Mouse (Mus musculus): ENCODE measurements at regions not wholly inside any gene's neighbourhood (a gene's known extent, or its start where the extent isn't known, plus 50 kb on each side); places are given as distances from the start of the nearest gene placed in this dataset.
"Not testable (repeated sequence)": the region's sequence is repeated elsewhere in the genome, so short reads cannot be mapped to it uniquely, and the experiment has no call there.

- Histone ChIP-seq H3K9me3 (ENCODE audit: low read length) (no peaks in the 10 kb centered on the region), H3K4me3 (ENCODE audit: low read depth, low read length) (no peak overlapping the region), H3K4me2 (ENCODE audit: low read depth, low read length, poor library complexity, severe bottlenecking) (no peak overlapping the region), H3K27me3 (ENCODE audit: insufficient read depth, low read length) (no peaks in the 10 kb centered on the region), H3K36me3 (ENCODE audit: insufficient read depth, low read length) (no peaks in the 10 kb centered on the region), H3K9ac (replicated peaks; ENCODE audit: low read length, poor library complexity, severe bottlenecking) (no peak overlapping the region), H3K27ac (ENCODE audit: low read depth, low read length) (no peak overlapping the region), H3K4me1 (ENCODE audit: insufficient read depth, low read length) (no peaks in the 10 kb centered on the region)
- TF ChIP-seq CTCF (IDR thresholded peaks at IDR 0.05), result no peak
- peak; percentile 59 for DNase-seq (ENCODE audit: low spot score)
- ATAC-seq (ENCODE audit: low FRiP score), result no peak
- 45% methylated on average over 4 of the region's 4 CpGs for WGBS
Measured at GRCm38 (mm10) chr5:6590058-6590457, 713.9 kb upstream of the Tex47 start.

- not testable (repeated sequence) for H3K9me3 ChIP-seq (ENCODE audit: low read length); H3K36me3 ChIP-seq (ENCODE audit: insufficient read depth, low read length); H3K27me3 ChIP-seq (ENCODE audit: insufficient read depth, low read length); H3K4me3 ChIP-seq (ENCODE audit: low read depth, low read length); H3K4me1 ChIP-seq (ENCODE audit: insufficient read depth, low read length); H3K9ac ChIP-seq (replicated peaks; ENCODE audit: low read length, poor library complexity, severe bottlenecking); H3K4me2 ChIP-seq (ENCODE audit: low read depth, low read length, poor library complexity, severe bottlenecking); H3K27ac ChIP-seq (ENCODE audit: low read depth, low read length); DNase-seq (ENCODE audit: low spot score); ATAC-seq (ENCODE audit: low FRiP score)
- 73% methylated on average over 3 of the region's 3 CpGs for WGBS
Measured at GRCm38 (mm10) chr5:6611151-6611550, 692.8 kb upstream of the Tex47 start.

- Histone ChIP-seq H3K4me1 (ENCODE audit: insufficient read depth, low read length) (no peaks in the 10 kb centered on the region), H3K27ac (ENCODE audit: low read depth, low read length) (no peak overlapping the region), H3K27me3 (ENCODE audit: insufficient read depth, low read length) (no peaks in the 10 kb centered on the region), H3K36me3 (ENCODE audit: insufficient read depth, low read length) (no peaks in the 10 kb centered on the region), H3K9me3 (ENCODE audit: low read length) (no peaks in the 10 kb centered on the region), H3K4me2 (ENCODE audit: low read depth, low read length, poor library complexity, severe bottlenecking) (no peak overlapping the region), H3K9ac (replicated peaks; ENCODE audit: low read length, poor library complexity, severe bottlenecking) (no peak overlapping the region), H3K4me3 (ENCODE audit: low read depth, low read length) (no peak overlapping the region)
- DNase-seq (ENCODE audit: low spot score) (no peak), ATAC-seq (ENCODE audit: low FRiP score) (no peak)
- WGBS, result 38% methylated on average over 3 of the region's 3 CpGs
- no peak for TF ChIP-seq CTCF (IDR thresholded peaks at IDR 0.05)
Measured at GRCm38 (mm10) chr5:6644869-6645268, 659.0 kb upstream of the Tex47 start.

DNA sequence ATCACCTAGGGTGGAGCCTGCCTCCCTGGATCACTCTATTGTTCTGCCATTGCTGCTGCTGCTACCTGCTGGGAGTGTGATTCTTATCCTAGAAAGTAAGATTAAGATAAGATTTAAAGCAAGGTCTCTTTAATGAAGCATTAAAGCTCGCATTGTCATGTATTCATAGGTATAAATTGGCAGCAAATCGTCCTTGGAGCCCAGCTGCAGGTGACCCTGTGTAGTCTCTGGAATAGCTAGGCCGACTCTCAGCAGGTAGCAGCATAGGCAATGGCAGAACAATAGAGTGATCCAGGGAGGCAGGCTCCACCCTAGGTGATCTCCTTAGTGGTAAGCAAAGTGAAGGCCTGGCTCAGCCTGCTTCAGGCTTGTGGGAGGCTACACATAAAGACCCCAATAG is 627.7 kb upstream of the Tex47 start:
- H3K36me3 ChIP-seq (ENCODE audit: insufficient read depth, low read length); H3K9ac ChIP-seq (replicated peaks; ENCODE audit: low read length, poor library complexity, severe bottlenecking); DNase-seq (ENCODE audit: low spot score); ATAC-seq (ENCODE audit: low FRiP score); H3K4me2 ChIP-seq (ENCODE audit: low read depth, low read length, poor library complexity, severe bottlenecking); H3K27me3 ChIP-seq (ENCODE audit: insufficient read depth, low read length); H3K4me1 ChIP-seq (ENCODE audit: insufficient read depth, low read length); H3K27ac ChIP-seq (ENCODE audit: low read depth, low read length); H3K9me3 ChIP-seq (ENCODE audit: low read length); H3K4me3 ChIP-seq (ENCODE audit: low read depth, low read length): not testable (repeated sequence)
- 48% methylated on average over 3 of the region's 3 CpGs for WGBS

DNA sequence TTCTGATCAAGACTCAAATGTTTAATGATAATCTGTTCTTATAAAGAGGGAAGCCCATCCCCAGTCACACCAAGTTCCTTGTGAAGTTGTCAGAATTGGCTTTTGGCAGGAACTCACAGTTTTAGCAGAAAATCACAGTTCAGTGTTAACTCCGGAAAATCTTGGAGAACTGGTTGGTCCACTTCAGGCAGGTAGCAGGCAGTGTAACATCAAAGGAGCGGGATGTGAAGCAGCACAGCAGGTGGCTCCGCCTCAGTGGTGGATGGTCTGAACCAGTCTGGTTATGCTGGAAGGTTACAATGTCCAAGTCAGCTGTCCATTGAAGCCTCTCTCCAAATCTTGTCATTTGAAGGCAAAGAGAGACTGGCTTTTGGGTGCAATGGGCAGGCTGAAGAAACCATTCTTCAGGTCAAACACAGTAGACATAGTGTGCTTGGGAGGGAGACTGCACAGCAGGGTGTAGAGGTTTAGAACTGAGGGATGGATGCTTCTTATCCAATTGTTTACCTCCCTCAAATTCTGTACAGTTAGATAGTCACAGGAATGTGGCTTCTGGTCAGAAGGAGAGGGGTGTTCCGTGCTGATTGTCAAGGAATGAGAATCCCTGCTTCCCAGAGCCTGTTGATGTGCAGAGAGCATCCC is 594.1 kb upstream of the Tex47 start:
- DNase-seq (ENCODE audit: low spot score) (no peak), ATAC-seq (ENCODE audit: low FRiP score) (no peak)
- H3K4me1 ChIP-seq (ENCODE audit: insufficient read depth, low read length), result no peaks in the 10 kb centered on the region
- H3K27me3 ChIP-seq (ENCODE audit: insufficient read depth, low read length), result no peaks in the 10 kb centered on the region
- H3K9ac ChIP-seq (replicated peaks; ENCODE audit: low read length, poor library complexity, severe bottlenecking), result no peak overlapping the region
- H3K4me3 ChIP-seq (ENCODE audit: low read depth, low read length), result no peak overlapping the region
- TF ChIP-seq CTCF (IDR thresholded peaks at IDR 0.05), result no peak
- H3K9me3 ChIP-seq (ENCODE audit: low read length), result no peaks in the 10 kb centered on the region
- H3K36me3 ChIP-seq (ENCODE audit: insufficient read depth, low read length), result no peaks in the 10 kb centered on the region
- WGBS, result 68% methylated on average over 4 of the region's 4 CpGs
- H3K27ac ChIP-seq (ENCODE audit: low read depth, low read length), result no peak overlapping the region
- H3K4me2 ChIP-seq (ENCODE audit: low read depth, low read length, poor library complexity, severe bottlenecking), result no peak overlapping the region

DNA sequence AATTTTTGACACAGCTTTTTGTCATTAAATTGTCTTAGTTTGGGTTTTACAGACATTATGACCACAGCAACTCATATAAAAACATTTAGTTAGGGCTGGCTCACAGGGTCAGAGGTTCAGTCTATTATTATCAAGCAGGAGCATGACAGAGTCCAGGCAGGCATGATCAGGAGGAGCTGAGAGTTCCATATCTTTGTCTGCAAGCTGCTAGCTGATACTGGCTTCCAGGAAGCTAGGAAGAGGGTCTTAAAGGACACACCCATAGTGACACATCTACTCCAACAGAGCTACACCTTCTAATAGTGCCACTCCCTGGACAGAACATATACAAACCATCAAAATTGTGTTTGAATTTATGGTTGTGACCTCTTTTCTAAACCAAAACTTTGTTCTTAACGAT is 587.7 kb upstream of the Tex47 start:
- Histone ChIP-seq H3K27ac (ENCODE audit: low read depth, low read length) (no peak overlapping the region), H3K27me3 (ENCODE audit: insufficient read depth, low read length) (no peaks in the 10 kb centered on the region), H3K36me3 (ENCODE audit: insufficient read depth, low read length) (no peaks in the 10 kb centered on the region), H3K4me3 (ENCODE audit: low read depth, low read length) (no peak overlapping the region), H3K9me3 (ENCODE audit: low read length) (no peaks in the 10 kb centered on the region), H3K4me1 (ENCODE audit: insufficient read depth, low read length) (no peaks in the 10 kb centered on the region), H3K9ac (replicated peaks; ENCODE audit: low read length, poor library complexity, severe bottlenecking) (no peak overlapping the region), H3K4me2 (ENCODE audit: low read depth, low read length, poor library complexity, severe bottlenecking) (no peak overlapping the region)
- ATAC-seq (ENCODE audit: low FRiP score) (no peak), DNase-seq (ENCODE audit: low spot score) (no peak)
- no peak for TF ChIP-seq CTCF (IDR thresholded peaks at IDR 0.05)
- 76% methylated on average over 1 of the region's 1 CpGs for WGBS

Data from midbrain, postnatal 0 days (tissue).